Mouse (Mus musculus) CD4-positive, CD25-positive, alpha-beta regulatory T cell, adult 4 months (primary cell): Measurements from ENCODE around the gene Fpgt. TPM values are rescaled to one million over a fixed set of nuclear protein-coding genes. Genes with fewer than 3 reads are reported as not detected.

Experiments used
- ATAC-seq: one replicate; pipeline ENCODE4 v1.8.0; 2017
- polyA plus RNA-seq, 2 experiments: library from polyadenylated mRNA; unstranded; fragments of 100-300 nt; shearing (Covaris generic); gene quantifications; one replicate each; pipeline ENCODE4 v1.2.1; 2017

Fpgt gene
- polyA plus RNA-seq, result 10 to 100 TPM; 29.3 to 33.9 TPM

DNA sequence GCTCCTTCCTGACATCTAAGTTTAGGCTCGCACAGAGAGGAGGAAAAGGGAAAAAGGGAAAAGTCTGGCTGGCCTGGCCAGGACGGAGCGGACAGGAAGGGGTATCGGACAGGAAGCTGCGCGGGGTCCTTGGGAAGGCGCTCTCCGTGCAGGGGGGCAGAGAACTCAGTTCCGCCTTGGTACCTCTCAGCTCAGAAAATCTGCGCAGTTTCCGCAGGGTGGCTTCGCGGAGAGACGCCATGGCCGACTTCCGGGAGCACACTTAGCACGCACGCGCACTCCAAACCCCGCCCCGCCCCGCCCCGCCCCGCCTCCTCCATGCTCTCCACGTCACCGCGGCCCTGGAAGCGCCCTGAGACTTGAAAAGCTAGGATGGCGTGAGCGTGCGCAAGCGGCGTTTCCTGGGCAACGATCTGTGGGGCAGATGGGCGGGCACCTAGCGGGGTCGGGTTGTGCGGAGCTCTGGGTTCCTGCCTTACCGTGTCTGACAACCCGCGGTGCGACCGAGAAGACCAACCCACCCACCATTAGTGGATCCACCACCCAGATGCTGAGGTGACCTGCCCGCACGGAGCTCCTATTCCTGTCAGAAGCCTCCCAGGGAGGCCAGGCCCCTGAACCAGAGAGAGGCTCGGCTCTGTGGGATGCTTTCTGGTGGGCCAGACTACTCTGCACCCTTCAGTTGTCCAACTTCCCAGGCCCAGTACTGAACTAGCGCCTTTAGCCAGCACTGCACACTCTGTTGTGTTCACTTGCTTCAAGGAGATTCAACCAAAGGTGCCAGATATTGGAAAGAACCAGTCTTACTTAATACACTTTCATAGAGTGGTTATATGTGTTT lies at the start of gene Fpgt, which contains the start of gene Lrriq3:
Gene Fpgt (minus strand): TSS at position 288 of the 841 bp plus-strand sequence.
Gene Lrriq3 (plus strand): TSS at position 319 of the 841 bp plus-strand sequence.
- ATAC-seq, result peak; percentile 94

DNA sequence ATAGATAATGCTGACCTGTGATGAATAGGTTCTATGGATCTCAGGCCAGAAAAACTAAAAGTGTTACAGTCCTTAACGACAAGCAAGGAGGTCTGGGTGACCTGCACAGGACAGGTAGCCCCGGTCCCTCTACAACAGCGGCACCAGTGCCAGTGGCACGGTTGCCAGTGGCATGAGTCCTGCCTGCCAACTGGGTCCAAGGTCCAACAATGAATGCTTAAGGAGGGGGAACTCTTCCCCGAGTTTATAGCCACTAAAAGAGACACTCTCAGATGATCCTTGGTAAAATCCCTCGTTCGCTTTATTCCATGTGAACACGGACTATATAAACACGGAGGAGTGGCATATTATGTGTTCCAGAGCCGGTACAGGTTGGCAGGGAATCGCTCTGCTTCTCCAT lies 47.8 kb upstream of the Fpgt start:
- ATAC-seq, result no peak

DNA sequence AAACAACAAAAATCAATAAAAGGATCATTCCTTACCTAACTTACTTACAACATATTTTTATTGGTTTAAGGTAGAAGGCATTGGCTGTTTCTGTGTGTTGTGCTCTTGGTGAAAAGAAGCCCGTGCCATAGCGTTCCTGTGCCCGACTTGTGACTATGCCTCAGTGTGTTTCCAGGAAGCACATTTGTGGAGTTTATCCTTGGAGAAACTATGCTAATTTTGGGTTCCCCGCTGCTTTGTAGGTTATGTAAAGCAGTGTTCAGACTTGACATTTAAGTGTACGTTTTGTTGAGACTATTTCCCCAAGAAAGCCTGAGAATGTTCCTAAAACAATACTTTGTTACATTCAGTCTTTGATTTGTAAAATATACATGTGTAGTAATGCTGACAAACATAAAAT lies 44.5 kb upstream of the Fpgt start:
- no peak for ATAC-seq

DNA sequence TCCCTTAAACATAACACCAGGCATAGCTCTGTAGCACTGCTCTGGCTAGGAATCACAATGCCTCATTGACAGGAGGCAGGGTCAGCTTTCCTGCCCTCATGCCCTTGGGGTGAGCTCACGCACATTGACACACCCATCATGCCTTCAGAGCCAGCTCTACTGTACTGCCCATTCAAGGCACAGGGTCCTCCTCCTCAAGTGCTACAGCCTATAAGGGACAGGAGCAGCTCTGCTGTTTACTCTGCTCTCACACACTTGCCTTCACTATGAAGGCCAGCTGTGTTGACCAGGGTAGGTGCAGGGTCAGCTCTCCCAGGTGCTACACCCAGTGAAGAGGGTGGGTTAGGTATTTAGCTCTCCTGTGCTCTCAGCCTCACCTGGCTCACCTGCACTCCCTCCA lies 12.8 kb upstream of the Fpgt start:
- no peak for ATAC-seq

DNA sequence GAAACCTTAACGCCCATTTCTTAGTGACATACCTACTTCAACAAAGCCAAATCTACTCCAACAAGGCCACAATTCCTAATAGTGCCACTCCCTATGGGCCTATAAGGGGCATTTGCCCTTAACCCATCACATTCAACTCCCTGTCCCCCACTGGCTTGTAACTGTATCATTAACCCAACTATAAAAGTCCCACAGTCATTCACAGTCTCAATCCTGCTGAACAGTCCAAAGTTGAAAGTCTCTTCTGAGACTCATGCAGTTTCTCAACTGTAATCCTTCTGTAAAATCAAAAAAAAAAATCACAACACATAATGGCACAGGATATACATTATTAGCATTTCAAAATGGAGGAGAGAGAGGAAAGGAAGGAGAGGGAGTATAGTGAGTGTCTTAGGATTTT lies 6.1 kb upstream of the Fpgt start:
- no peak for ATAC-seq

DNA sequence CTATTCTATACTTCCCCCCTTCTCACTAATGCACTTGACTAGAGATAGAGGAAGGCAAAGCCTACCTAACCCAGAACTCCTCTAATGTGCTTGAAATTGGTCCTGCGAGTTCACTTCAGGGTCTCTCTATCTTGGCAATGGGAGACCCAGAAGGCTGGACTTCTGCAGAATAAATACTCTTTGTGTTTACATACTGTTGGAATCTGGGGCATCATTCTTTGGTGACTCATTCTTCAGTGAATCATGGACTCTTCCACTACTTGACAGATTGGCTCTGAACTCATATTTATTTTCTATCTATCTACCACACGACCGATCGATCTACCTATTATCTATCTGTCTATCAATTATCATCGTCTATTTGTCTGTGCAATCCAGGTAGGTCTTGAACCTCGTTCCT lies 1.1 kb downstream of the Fpgt start:
- no peak for ATAC-seq

DNA sequence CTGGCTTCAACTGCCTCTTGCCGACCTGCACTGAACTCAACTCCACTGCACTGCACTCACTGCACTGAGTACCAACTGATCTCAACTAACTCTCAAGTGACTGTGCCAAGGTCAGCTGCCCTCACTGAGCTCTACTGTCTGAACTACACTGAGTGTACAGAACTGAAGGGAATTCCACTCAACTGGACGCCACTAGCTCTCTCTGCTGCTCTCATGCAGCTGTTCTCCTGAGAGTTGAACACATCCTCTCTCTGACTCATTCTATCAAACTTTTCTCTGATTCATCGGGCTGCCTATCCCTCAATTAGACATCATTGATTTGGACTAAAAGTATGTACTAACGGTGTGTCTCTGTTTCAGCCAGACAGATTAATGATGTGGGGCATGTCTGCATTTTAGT lies 15.3 kb downstream of the Fpgt start:
- no peak for ATAC-seq

DNA sequence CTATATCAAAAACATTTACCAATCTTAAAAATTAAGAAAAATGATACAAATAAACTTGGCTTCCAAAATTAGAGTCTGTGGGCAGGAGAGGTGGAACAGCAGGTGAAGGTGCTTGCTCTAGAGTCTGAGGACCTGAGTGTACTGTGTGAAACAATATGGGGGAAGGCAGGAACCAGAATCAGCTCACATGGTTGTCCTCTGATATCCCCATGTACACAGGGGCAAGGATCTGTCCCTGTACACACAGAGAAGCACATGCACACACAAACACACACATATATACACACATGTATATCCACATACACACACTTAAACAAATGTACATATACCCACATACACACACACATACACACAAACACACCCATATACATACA lies 33.8 kb downstream of the Fpgt start:
- no peak for ATAC-seq

DNA sequence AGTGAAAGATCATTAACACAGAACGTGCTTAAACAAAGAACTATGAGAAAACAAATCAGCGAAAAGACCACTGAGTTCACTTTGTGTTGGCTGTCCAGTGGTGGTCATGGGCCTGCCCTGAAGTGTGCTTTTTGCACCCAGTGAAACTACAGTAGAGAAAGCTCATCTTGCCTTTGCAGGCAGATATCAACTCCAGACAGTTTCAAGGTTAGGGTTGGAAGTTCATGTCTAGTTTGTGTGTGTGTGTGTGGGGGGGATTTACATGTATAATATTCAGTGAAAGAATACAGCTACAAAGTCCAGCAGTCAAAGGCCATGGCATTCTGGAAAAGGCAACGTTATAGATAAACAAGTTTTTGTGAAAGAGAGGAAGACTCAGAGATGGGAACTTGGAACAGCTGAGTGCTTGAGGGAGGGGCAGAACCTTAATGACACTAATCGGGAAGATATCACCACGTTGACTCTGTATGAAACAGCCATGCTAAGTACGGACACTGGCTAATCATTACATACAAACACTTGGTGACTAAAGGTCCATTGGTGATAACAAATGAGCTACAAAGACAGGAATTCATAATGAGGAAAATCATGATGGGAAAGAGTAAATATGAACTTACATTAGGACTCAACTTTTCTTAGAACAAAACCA lies 34.3 kb downstream of the Fpgt start:
- no peak for ATAC-seq

DNA sequence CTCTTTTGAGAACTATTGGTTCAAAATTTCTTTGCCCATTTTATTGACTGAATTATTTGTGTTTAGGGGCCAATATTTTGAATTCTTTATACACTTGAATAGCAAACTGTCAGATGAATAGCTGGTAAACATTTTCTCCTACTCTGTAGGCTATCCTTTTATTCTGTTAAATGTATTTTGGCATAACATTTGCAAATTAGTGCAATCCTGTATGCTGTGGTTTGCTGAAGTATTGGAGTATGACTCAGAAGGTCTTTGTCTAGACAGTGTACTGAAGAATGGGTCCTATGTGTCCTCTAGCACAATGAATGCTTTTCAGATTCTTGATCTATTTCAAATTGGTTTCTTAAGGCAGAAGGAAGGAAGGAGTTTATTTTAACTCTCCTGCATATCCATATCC lies 35.6 kb downstream of the Fpgt start:
- no peak for ATAC-seq

DNA sequence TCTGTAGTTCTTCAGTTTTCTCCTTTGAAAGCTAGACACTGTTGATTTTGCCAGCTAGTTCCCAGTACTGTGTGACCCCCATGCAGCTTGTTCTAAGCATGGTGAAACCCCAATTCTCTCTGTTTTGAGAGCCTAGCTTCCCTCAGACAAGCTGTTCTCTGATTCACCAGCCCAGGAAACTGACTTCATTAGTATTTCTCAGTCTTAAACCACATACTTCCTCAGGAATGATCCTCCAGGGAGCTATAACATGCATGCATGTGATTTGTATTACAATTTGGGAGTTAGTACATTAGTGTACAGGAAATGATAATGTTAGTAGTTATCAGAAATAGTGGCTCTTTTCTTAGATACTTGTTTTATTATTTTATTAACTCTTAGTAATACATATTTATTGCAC lies 36.6 kb downstream of the Fpgt start:
- ATAC-seq, result no peak

DNA sequence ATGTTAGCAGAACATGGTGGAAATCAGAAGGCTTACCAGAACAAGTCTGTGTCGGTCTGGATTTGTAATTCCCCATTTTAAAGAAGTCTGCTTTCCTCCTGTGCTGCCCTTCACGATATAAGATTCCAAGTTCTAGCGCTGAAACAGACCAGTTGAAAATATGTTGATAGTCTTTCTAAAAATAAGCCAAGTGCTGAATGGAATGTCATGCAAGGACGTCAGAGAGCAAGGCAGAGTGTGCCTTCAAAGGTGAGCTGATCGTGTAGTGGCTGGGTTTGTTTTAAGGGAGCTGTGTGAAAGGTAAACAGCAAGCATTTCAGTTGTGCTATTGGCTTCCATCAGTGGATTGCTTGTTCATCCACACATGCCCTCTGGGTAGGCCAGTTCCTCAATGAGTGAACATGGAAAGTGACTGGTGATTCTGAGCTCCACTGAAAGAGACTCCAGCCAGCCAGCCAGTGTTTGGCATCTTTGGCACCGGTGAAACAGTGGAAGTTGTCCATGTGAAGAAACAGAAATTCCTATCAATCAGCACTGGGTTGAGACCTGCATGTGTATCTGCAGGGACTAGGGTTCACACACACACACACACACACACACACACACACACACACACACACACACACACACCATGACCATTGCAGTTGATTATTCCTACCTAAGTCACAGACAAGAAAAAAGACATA lies 37.8 kb downstream of the Fpgt start, which contains the start of gene Tnni3k:
Gene Tnni3k (minus strand): TSS at position 177 of the 686 bp plus-strand sequence.
- no peak for ATAC-seq

DNA sequence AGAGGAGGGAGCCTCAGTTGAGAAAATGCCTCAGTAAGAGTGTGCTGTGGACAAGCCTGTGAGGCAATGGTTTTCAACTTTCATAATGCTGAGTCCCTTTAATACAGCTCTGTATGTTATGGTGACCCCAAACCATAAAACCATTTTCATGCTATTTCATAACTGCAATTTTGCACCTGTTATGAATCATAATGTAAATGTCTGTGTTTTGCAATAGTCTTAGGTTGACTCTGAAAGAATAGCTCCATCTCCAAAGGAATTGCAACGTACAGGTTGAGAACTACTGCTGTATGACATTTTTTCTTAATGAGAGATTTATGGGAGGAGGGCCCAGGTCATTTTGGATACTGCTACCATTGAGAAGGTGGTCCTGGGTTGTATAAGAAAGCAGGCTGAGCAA lies 40.0 kb downstream of the Fpgt start:
- no peak for ATAC-seq

DNA sequence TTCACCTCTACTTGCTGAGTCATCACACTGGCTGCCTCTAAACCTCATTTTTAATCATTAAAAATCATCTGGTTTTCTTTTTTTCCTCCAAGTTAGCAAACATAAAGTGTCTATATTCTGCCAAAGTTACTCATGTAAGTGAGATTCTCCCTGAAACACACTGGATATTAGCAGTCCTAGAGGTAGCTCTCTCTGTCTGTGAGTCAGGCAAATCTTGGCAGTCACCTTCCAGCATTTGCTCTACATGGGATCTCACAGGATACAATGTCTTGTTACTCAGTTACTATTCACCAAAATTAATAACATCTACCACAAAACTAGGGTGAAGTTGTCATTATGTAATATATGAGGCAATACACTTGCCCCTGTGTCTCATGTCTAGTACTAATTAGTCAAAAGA lies 41.2 kb downstream of the Fpgt start:
- no peak for ATAC-seq

DNA sequence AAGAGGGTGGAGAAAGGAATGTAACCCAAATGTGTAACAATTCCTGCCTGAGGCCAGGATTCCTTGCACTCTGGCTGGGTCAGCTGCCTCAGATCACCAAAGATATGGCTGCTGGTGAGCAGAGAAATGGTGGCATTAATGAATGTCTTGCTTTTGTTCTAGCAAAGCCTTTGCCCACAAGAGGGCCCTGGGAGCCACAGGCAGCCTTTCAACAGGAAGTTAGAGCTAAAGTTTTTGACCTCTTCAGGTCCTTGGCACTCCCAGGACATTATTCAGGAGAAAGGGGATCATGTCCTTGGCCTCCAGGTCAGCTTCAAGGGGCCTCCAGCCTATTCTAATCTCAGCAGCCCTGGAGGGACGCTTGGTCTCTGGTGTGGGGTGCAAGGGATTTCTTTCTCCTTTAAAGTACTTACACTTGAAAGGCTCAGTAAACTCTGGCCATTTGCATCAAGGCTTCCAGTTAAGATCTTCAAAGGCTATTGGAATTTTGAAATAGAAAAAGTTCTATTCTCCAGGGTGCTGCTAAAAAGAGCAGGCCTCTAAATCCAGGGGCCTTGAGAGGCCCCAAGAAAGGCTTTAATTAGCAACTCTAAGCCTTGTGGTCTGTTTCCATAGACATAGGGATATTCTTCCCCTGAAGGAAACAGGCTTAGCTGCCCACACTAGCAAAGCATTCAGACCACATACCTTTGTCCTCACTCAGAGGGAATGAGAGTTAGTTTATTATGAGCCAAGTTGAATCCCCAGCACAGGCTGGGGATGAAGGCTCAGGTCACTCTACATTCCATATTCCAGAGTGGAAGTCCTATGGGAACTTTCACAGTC lies 54.0 kb downstream of the Fpgt start:
- ATAC-seq, result no peak

Other genes starting within 250 kb of the Fpgt start
- under 1 TPM in 1 of 2 experiments, not detected in 1; 0.61 TPM for gene Tnni3k, start 38.0 kb downstream of the Fpgt start, polyA plus RNA-seq
- under 1 TPM; 0.73 to 0.77 TPM for gene Lrriq3, start within 50 bp of the Fpgt start, polyA plus RNA-seq